Comparison of ENCODE assay signal across 8 mouse cellular contexts in genomic region chr2:105904757-105905146, GRCm38 (mm10). TPM values are rescaled to one million over a fixed set of nuclear protein-coding genes. Genes with fewer than 3 reads are reported as not detected.
DNase-seq lines count a peak whose midpoint lies in the region; ATAC-seq and TF ChIP-seq lines count a peak whose summit lies in the region.

No protein-coding gene starts in this region.

- no peaks in the 10 kb centered on the region for H3K27me3 ChIP-seq in heart, postnatal 0 days (ENCODE audit: control insufficient read depth, insufficient read depth, low read length)
- H3K27me3 ChIP-seq in hindbrain, embryonic 14.5 days (ENCODE audit: control insufficient read depth, insufficient read depth, low read length), result no peaks in the 10 kb centered on the region
- H3K27me3 ChIP-seq in midbrain, embryonic 13.5 days, result peaks cover 7% of the 10 kb centered on the region

- peak overlapping the region; percentile 89 for H3K4me2 ChIP-seq in heart, postnatal 0 days (ENCODE audit: low read depth, low read length)
- peak overlapping the region; percentile 56 for H3K4me2 ChIP-seq in hindbrain, embryonic 14.5 days (replicated peaks)
- H3K4me2 ChIP-seq in midbrain, embryonic 13.5 days (replicated peaks), result peak overlapping the region; percentile 86

- peak overlapping the region; percentile 72 for H3K27ac ChIP-seq in heart, postnatal 0 days (ENCODE audit: low read depth)
- no peak overlapping the region for H3K27ac ChIP-seq in bone marrow, adult 2 months (ENCODE audit: control insufficient read depth, insufficient read depth, low read depth, low read length, poor library complexity)
- no peak overlapping the region for H3K27ac ChIP-seq in hindbrain, embryonic 14.5 days
- no peak overlapping the region for H3K27ac ChIP-seq in midbrain, embryonic 13.5 days

- peaks cover 3% of the 10 kb centered on the region; the same call in 1 of the 2 replicates for H3K4me1 ChIP-seq in heart, postnatal 0 days (ENCODE audit: control insufficient read depth, insufficient read depth)
- H3K4me1 ChIP-seq in bone marrow, adult 2 months (ENCODE audit: control insufficient read depth, insufficient read depth, low read length), result no peaks in the 10 kb centered on the region
- H3K4me1 ChIP-seq in hindbrain, embryonic 14.5 days (replicated peaks; ENCODE audit: control insufficient read depth, insufficient read depth, low read length), result peaks cover 8% of the 10 kb centered on the region
- peaks cover 11% of the 10 kb centered on the region for H3K4me1 ChIP-seq in midbrain, embryonic 13.5 days (replicated peaks)

- H3K36me3 ChIP-seq in heart, postnatal 0 days (replicated peaks; ENCODE audit: control insufficient read depth, insufficient read depth, low read length), result peaks cover 3% of the 10 kb centered on the region; the same call in 1 of the 2 replicates
- no peaks in the 10 kb centered on the region for H3K36me3 ChIP-seq in hindbrain, embryonic 14.5 days (replicated peaks; ENCODE audit: control insufficient read depth, insufficient read depth)
- H3K36me3 ChIP-seq in midbrain, embryonic 13.5 days, result no peaks in the 10 kb centered on the region

- no peak for TF ChIP-seq CTCF in heart, postnatal 0 days (IDR thresholded peaks at IDR 0.05; ENCODE audit: low read depth)
- no peak for TF ChIP-seq CTCF in bone marrow, adult 2 months (IDR thresholded peaks at IDR 0.05; ENCODE audit: control insufficient read depth, insufficient read depth, low read length)

- DNase-seq in heart, postnatal 0 days (ENCODE audit: low spot score), result no peak
- DNase-seq in heart, adult 9 months (ENCODE audit: low spot score in 2 of 2), result no peak
- DNase-seq in hindbrain, embryonic 14.5 days (ENCODE audit: low spot score), result no peak
- DNase-seq in adrenal gland, postnatal 14 days, result no peak
- no peak for DNase-seq in left cerebral cortex, adult 18-20 months (ENCODE audit: low spot score in 2 of 2)
- no peak for DNase-seq in spleen, postnatal 14 days (ENCODE audit: low spot score in 2 of 2)

- no peak for TF ChIP-seq POLR2A in bone marrow, adult 2 months (IDR thresholded peaks at IDR 0.05; ENCODE audit: borderline replicate concordance, control insufficient read depth, low read depth, low read length)

- peak overlapping the region; percentile 83 for H3K9ac ChIP-seq in heart, postnatal 0 days (replicated peaks; ENCODE audit: low read depth, low read length)
- H3K9ac ChIP-seq in hindbrain, embryonic 14.5 days, result peak overlapping the region; percentile 48
- peak overlapping the region; percentile 70 for H3K9ac ChIP-seq in midbrain, embryonic 13.5 days (replicated peaks)

- no peak for TF ChIP-seq EP300 in heart, postnatal 0 days (IDR thresholded peaks at IDR 0.05; ENCODE audit: low read depth)

- peak; percentile 36 for ATAC-seq in heart, postnatal 0 days (ENCODE audit: insufficient read depth, low read depth)
- ATAC-seq in hindbrain, embryonic 14.5 days (ENCODE audit: low FRiP score), result peak; percentile 51
- ATAC-seq in midbrain, embryonic 13.5 days, result peak; percentile 65

- WGBS in heart, postnatal 0 days, result 0% methylated on average over 12 of the region's 12 CpGs
- under 1% methylated on average over 12 of the region's 12 CpGs for WGBS in bone marrow, adult 2 months
- WGBS in hindbrain, embryonic 14.5 days, result under 1% methylated on average over 12 of the region's 12 CpGs
- WGBS in midbrain, embryonic 13.5 days, result under 1% methylated on average over 12 of the region's 12 CpGs

- peak overlapping the region; percentile 84 for H3K4me3 ChIP-seq in heart, postnatal 0 days (ENCODE audit: low read depth, low read length)
- H3K4me3 ChIP-seq in bone marrow, adult 2 months (replicated peaks; ENCODE audit: control insufficient read depth, low read depth, low read length), result peak overlapping the region; percentile 75
- H3K4me3 ChIP-seq in hindbrain, embryonic 14.5 days (replicated peaks; ENCODE audit: low read length), result peak overlapping the region; percentile 84
- peak overlapping the region; percentile 78 for H3K4me3 ChIP-seq in midbrain, embryonic 13.5 days (replicated peaks)

- H3K9me3 ChIP-seq in heart, postnatal 0 days (replicated peaks; ENCODE audit: control insufficient read depth, low read length), result no peaks in the 10 kb centered on the region
- H3K9me3 ChIP-seq in hindbrain, embryonic 14.5 days (ENCODE audit: control insufficient read depth, low read length), result no peaks in the 10 kb centered on the region
- H3K9me3 ChIP-seq in midbrain, embryonic 13.5 days, result no peaks in the 10 kb centered on the region

RNA-seq across cellular contexts. Expression of gene Immp1l, which starts 0.3 kb away (rescaled TPM):
- total RNA-seq in heart, postnatal 0 days (2014; rRNA removed; ENCODE audit: low replicate concordance), result 65.5 and 95.7 TPM in 2 replicates
- polyA plus RNA-seq in heart, postnatal 0 days (2015; fragmentation: Nextera tagmentation; extraction: Ambion mirVana), result 167 and 184 TPM in 2 replicates
- polyA plus RNA-seq in bone marrow, adult 2 months (2011; ENCODE audit: insufficient read depth, insufficient read length, low replicate concordance, missing spikeins), result 16.1 and 17.6 TPM in 2 replicates
- 105 and 109 TPM in 2 replicates for polyA plus RNA-seq in hindbrain, embryonic 14.5 days (2014; fragmentation: Nextera tagmentation; extraction: Ambion mirVana)
- polyA plus RNA-seq in midbrain, embryonic 13.5 days (2015; fragmentation: Nextera tagmentation; extraction: Ambion mirVana), result 103 and 106 TPM in 2 replicates
- total RNA-seq in adrenal gland, postnatal 14 days (2021), result 46.7 TPM in 2 replicates
- 10 to 100 TPM; 26.7 to 30.3 TPM for total RNA-seq in left cerebral cortex, adult 18-20 months (2021)

RNA-seq across cellular contexts. Expression of gene Elp4, which starts 0.4 kb away (rescaled TPM):
- 3.0 and 5.0 TPM in 2 replicates for total RNA-seq in heart, postnatal 0 days (2014; rRNA removed; ENCODE audit: low replicate concordance)
- 12.9 and 13.1 TPM in 2 replicates for polyA plus RNA-seq in heart, postnatal 0 days (2015; fragmentation: Nextera tagmentation; extraction: Ambion mirVana)
- polyA plus RNA-seq in bone marrow, adult 2 months (2011; ENCODE audit: insufficient read depth, insufficient read length, low replicate concordance, missing spikeins), result 3.0 and 6.3 TPM in 2 replicates
- 35.4 and 36.0 TPM in 2 replicates for polyA plus RNA-seq in hindbrain, embryonic 14.5 days (2014; fragmentation: Nextera tagmentation; extraction: Ambion mirVana)
- 43.3 and 45.2 TPM in 2 replicates for polyA plus RNA-seq in midbrain, embryonic 13.5 days (2015; fragmentation: Nextera tagmentation; extraction: Ambion mirVana)
- total RNA-seq in adrenal gland, postnatal 14 days (2021), result 16.6 and 17.6 TPM in 2 replicates
- total RNA-seq in left cerebral cortex, adult 18-20 months (2021), result 10 to 100 TPM; 18.5 to 22.5 TPM
